ENCODE assay signal across 24 mouse cellular contexts in genomic region chr1:126504717-126505116, GRCm38 (mm10).
"Had no signal": no experiment of that assay in that cellular context is flagged by ENCODE, and none has a peak within 500 bp of the region (broad histone marks: within the 10 kb centered on the region; RNA-seq: fewer than 3 reads in every experiment).

No protein-coding gene starts in this region.

- H3K4me2 ChIP-seq: heart, embryonic 11.5 days; heart, embryonic 13.5 days; heart, embryonic 15.5 days; hindbrain, embryonic 13.5 days; hindbrain, embryonic 15.5 days; intestine, embryonic 15.5 days; limb, embryonic 15.5 days; liver, embryonic 12.5 days had no signal

- H3K27me3 ChIP-seq: heart, embryonic 13.5 days; heart, embryonic 15.5 days; hindbrain, embryonic 13.5 days; hindbrain, embryonic 15.5 days; intestine, embryonic 15.5 days; limb, embryonic 15.5 days; liver, embryonic 12.5 days had no signal

- H3K4me1 ChIP-seq: heart, embryonic 15.5 days; hindbrain, embryonic 13.5 days; hindbrain, embryonic 15.5 days; intestine, embryonic 15.5 days; limb, embryonic 15.5 days; liver, embryonic 12.5 days had no signal

- H3K27ac ChIP-seq: heart, adult 2 months; heart, embryonic 13.5 days; heart, embryonic 15.5 days; hindbrain, embryonic 13.5 days; hindbrain, embryonic 15.5 days; intestine, embryonic 15.5 days; layer of hippocampus, adult 2 months; left cerebral cortex, adult 2 months; limb, embryonic 15.5 days; liver, embryonic 12.5 days; liver, embryonic 14.5 days had no signal

- H3K36me3 ChIP-seq: heart, embryonic 13.5 days; heart, embryonic 15.5 days; hindbrain, embryonic 13.5 days; hindbrain, embryonic 15.5 days; intestine, embryonic 15.5 days; limb, embryonic 15.5 days; liver, embryonic 12.5 days had no signal

- ATAC-seq: inflammation-experienced regulatory T-cells, adult 6 months; intestine, embryonic 15.5 days; intestine, postnatal 0 days; liver, embryonic 12.5 days had no signal

- H3K9me3 ChIP-seq: heart, embryonic 13.5 days; heart, embryonic 15.5 days; hindbrain, embryonic 13.5 days; hindbrain, embryonic 15.5 days; intestine, embryonic 15.5 days; limb, embryonic 15.5 days; liver, embryonic 12.5 days had no signal

- H3K4me3 ChIP-seq: heart, adult 2 months; heart, embryonic 13.5 days; heart, embryonic 15.5 days; hindbrain, embryonic 13.5 days; hindbrain, embryonic 15.5 days; intestine, embryonic 15.5 days; layer of hippocampus, adult 2 months; left cerebral cortex, adult 2 months; limb, embryonic 15.5 days; liver, embryonic 12.5 days had no signal

- DNase-seq: gastrocnemius, postnatal 14 days; gastrocnemius, postnatal 36 days; heart, adult 11 months; heart, adult 2 months; heart, postnatal 14 days; heart, postnatal 36 days; kidney, adult 18-20 months; kidney, adult 8-10 months; kidney, postnatal 10 days; kidney, postnatal 25 days; kidney, postnatal 4 days had no signal

- H3K9ac ChIP-seq: heart, embryonic 13.5 days; heart, embryonic 15.5 days; hindbrain, embryonic 13.5 days; hindbrain, embryonic 15.5 days; intestine, embryonic 15.5 days; limb, embryonic 15.5 days; liver, embryonic 12.5 days; liver, embryonic 14.5 days had no signal
